Mouse (Mus musculus) spleen, postnatal 4 days (tissue): ENCODE measurements around the gene Tmem80.

Experiments
- DNase-seq, 2 experiments: peaks; one replicate each; pipeline ENCODE4 v3.0.0; 2022; ENCODE audit warnings: low spot score in 2 of 2

The Tmem80 gene

DNA sequence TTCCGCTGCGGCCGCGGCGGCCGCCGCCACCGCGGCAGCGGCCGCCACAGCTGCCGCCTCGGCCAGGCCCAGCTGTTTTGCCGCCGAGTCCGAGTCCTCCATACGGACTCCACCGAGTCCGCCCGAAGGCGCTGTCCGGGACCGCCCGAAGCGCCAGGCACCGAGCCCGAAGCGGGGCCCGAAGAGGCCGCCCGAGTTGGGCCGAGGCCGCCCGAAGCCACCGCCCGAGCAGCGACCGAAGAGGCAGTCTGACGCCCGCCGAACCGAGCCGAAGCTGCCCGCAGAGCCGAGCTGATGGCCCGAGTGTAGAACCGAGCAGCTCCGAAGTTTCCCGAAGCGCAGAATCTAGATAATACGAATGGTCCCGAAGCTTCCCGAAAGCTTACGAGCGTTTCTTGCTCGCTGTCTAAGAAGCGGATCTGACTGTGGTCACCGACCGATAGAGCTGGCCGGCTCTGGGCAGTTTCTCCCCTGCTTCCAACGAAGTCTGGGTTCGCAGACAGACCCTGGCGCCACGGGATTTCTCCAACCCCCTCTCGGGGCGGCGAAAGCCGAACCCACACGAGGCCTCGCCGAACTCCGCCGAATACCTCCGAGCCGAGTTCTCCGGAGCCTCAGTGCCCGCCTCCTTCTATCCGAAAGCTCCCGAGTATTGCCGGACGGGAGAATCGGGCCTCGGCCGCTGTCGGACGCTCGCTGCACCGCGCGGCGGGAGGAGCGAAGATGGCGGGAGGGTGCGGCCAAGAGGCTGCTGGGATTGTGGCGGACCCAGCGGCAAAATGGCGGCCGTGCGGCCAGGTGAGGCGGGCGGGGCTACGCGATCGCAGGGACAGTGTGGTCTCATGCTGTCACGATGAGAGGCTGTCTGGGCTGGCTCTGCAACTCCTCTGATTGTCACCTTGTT is at the start of gene Tmem80, which contains the start of gene Deaf1:
TSS of gene Tmem80 (plus strand) at position 271 of the 904 bp plus-strand sequence.
TSS of gene Deaf1 (minus strand) at position 222 of the 904 bp plus-strand sequence.
- peak; percentile 97 to 98 for DNase-seq

DNA sequence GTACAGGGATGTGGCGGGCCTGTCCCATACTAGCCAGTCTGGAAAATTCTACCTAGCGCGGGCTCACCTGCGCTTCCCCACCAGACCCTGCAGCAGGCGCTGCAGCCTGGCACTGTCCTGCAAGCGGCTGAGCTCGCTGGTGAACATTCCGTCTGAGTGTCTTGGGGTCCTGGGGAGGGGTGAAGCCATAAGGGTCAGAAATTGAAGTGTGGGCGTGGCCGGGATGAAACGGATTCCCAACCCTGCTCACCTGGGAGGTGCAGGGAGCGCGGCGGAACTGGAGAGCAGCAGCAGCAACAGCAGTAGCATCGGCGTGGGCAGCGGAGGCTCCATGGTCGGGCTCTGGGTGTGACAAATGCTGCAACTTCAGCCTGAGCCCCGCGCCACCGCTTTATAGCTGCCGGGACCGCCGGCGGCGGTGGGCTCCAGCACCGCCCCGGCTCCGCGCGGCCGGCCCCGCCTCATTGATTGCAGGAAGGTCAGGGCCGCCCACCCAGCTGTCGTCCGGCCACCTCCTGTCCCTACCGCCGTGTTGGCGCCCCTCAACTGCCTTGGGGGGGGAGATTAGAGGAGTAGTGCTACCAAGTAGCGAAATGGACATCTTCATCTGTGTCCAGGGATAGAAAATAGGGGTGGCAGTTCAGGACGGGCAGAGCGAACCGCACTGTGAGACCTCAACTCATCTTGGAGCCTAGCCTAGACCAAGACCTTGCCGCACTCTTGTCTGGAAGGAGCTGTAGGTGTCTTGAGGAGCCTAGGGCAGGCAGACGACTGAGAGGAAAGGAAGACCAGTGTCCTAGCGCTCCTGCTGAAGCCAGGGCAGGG is 48.6 kb upstream of the Tmem80 start, which contains the start of gene Sct:
TSS of gene Sct (minus strand) at position 368 of the 825 bp plus-strand sequence.
- DNase-seq: peak in 1 of 2 experiments; percentile 64

DNA sequence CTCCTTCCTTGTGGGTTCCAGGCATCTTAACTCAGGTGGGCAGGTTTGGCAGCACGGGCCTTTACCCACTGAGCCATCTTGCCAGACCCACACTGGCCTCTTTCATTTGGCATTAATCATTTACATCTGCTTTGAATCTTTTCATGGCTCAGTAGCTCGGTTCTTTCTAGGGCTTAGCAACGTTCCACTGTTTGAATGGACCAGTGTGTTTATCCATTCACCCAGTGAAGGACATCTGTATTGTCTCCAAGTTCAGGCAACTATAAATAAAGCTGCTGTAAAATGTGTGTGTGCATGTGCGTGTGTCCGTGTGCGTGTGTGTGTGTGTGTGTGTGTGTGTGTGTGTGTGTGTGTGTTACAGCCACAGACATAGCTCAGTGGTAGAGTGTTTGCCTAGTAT is 46.1 kb upstream of the Tmem80 start:
- no peak for DNase-seq

DNA sequence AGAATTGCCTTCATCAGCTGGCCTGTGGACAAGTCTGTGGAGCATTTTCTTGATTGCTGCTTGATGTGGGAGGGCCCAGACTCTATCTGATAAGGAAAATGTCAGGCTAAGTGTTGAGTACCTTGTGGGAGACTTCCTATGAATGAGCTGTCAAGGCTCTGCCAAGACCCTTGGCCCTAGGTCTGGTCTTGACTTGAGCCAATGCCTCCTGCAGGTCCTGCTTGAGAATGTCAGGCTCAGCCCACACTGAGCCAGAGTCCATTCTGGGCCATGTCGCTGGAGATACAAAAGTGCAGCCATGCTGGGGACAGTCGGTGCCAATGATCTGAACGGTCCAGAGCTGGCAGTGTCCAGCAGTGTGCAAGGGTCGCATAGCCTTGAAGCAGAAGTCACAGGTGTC is 44.8 kb upstream of the Tmem80 start:
- DNase-seq: no peak

DNA sequence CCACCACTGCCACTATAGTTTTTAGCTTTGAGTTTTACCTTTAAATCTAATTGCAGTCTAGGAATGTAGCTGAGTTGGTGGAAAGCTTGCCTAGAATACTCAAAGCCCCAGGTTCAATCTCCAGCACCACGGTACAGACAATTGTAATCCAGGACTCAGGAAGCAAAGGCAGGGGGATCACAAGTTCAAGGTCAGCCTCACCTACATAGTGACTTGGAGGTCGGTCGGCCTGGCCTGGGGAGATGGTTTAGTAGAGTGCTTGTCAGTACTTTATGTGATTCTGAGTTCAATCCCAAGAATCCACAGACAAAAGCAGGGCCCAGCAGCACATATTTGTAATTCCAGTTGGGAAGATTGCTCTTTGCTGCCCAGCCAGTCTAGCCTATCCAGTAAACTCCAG is 39.5 kb upstream of the Tmem80 start:
- no peak for DNase-seq

DNA sequence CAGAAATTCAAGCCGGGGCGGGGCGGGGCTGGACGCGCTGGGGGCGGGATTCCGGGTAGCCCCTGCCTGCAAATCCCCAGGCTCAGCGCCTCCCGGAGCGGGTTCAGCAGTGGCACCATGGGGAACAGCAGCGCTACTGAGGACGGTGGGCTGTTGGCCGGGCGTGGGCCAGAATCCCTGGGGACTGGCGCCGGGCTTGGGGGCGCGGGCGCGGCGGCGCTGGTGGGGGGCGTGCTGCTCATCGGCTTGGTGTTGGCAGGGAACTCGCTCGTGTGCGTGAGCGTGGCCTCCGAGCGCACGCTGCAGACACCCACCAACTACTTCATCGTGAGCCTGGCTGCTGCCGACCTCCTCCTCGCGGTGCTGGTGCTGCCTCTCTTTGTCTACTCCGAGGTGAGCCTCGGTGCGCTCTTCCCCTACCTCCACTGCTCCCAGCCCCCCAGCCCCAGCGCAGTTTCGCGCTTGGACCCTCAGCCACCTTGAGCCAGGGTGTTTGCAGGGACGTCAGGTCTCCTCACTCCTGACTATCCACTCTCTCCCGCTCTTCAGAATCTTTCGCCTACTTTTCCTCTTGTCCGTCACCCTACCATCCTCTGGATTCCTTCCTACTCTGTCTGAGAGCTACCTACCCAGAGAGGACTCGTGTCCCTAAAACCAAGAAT is 35.5 kb upstream of the Tmem80 start, which contains the start of gene Drd4:
TSS of gene Drd4 (plus strand) at position 86 of the 662 bp plus-strand sequence.
- DNase-seq: no peak

DNA sequence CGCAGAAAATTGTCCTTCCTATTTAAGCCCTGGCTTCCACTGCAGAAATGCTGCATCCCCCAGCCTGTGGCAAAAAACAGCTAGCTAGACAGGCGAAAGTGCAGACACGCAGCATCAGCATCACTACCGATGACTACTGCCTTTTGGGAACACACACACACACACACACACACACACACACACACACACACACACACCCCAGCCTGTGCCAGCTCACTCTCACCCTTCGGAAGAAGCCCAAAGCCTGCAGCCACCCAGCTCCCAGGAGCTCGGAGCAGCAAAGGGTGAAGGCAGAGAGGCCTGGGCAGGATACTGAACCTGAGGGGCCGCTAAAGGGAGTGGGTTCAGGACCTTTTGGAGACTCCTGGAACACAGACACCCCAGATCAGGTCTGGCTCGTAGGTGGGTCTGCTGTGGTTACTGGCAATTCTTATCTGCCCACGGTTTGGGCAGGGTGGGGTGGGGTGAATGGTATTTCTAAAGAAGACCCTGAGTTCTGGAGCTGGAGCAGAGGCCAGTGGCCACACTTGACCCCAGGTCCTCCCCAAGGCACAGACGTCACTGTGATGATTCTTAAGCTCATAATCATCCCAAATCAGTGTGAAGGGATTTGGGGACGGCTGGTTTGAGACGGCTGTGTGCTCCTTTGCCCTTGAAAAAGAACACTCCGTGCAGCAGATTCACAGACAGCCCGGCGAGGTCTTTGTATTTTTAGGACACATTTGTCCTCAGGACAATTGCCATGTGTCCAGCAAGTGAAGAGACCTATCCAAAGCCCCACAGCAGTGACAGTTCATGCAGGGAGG is 34.8 kb upstream of the Tmem80 start:
- no peak for DNase-seq

DNA sequence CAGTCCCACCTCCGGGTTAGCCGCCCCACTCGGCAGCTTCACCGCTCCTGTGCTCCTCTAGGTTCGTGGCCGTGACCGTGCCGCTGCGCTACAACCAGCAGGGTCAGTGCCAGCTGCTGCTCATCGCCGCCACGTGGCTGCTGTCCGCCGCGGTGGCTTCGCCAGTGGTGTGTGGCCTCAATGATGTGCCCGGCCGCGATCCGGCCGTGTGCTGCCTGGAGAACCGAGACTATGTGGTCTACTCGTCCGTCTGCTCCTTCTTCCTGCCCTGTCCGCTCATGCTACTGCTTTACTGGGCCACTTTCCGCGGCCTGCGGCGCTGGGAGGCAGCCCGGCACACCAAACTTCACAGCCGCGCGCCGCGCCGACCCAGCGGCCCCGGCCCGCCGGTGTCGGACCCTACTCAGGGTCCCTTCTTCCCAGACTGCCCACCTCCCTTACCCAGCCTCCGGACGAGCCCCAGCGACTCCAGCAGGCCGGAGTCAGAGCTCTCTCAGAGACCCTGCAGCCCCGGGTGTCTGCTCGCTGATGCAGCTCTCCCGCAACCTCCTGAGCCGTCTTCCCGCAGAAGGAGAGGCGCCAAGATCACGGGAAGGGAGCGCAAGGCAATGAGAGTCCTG is 33.6 kb upstream of the Tmem80 start:
- no peak for DNase-seq

DNA sequence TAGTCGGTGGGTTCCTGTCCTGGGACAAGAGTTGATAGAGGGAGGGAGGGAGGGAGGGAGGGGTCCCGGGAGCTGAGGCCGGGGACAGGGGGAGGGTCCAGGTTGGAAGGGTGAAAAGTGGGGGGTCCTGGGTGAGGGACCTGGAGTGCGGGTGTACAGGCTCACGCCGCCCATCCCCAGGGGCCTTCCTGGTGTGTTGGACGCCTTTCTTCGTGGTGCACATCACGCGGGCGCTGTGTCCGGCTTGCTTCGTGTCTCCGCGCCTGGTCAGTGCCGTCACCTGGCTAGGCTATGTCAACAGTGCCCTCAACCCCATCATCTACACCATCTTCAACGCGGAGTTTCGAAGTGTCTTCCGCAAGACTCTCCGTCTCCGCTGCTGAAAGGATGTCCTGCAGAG is 33.1 kb upstream of the Tmem80 start:
- DNase-seq: no peak

DNA sequence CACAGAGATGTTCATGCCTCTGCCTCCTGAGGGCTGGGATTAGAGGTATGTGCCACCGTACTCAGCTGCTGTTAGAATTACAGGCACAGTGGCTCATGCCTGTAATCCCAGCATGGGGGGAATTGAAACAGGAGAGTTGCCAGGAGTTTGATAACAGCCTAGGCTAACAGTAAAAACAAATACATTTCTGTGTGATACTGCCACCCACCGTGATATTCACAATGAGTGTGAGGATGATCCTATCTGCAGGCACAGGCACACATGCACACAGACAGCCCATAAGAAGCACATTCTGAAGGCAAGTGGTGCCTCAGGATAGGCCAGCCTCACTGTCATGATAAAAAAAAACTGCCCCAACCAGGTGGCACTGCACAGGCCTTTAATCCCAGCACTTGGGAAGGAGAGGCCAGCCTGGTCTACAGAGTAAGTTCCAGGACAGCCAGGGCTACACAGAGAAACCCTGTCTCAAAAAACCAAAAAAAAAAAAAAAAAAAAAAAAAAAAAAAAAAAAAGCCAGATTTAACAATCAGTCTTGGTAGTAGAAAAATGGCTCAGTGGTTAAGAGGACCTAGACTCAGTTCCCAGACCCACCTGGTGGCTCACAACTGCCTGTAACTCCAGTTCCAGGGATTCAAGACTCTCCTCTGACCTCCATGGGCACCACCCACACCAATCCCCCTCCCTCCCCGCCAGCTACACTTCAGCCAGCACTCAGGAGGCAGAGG is 29.5 kb upstream of the Tmem80 start:
- DNase-seq: no peak

DNA sequence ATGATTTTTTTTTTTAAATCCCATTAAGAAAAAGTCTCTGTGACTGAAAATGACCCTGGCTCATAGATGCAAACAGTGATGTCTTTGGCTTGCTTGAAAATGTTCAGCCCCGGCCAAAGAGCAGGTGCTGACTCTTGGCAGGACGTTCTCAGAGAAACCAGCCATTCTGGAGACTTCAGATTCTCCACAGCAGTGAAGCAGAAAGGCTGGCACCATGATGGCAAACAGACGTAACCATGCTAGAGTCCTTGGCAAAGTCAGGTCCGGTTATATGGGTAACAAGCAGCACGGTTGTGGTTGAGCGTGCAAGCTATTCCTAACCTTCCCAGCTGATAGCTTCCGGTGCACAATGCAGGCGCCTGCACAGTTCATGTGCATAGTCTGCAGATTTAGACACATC is 28.4 kb upstream of the Tmem80 start:
- no peak for DNase-seq

DNA sequence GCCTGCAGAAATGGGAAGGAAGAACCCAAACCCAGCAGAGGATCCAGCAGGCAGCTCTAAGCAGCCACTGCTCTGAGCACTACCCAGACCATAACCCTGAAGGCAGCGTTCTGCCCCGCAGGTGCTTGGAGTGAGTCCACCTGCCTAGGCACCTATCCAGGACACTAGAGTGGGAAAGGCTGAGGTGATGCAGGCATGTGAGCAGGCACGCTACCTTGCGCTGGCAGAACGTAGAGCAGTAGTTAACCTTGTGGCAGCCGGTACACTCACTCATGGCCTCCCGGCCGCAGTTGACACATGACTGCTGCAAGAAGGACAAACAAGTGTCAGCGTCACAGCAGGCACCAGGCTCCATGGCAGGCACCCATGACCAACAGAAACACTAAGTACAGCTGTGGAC is 26.2 kb upstream of the Tmem80 start:
- no peak for DNase-seq

DNA sequence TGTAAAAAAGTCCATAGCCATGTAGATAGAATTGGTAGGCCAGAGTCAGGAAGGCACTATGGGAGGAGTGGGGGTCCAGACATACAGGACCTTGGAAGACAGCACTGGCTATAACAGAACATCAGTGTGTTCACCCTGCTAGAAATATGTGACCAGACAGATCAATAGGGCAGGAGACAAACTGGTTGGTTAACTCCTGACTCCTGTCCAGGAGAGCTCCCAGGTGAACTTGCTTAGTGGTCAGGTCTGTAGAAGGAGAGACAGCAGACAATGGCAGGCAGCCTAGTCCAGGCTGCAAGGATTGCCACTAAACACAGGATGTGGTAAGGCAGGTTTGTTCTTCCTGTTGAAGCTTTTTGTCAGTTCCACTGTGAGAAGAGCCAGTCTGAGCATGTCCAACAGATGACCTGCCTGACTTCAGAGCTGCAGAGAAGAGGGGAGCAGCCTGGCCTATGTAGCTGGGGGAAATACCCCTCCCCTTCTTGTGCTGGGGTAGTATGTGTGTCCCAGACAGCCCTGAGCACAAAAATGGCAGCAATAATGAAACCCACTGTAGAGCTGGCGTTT is 24.8 kb upstream of the Tmem80 start:
- DNase-seq: no peak

DNA sequence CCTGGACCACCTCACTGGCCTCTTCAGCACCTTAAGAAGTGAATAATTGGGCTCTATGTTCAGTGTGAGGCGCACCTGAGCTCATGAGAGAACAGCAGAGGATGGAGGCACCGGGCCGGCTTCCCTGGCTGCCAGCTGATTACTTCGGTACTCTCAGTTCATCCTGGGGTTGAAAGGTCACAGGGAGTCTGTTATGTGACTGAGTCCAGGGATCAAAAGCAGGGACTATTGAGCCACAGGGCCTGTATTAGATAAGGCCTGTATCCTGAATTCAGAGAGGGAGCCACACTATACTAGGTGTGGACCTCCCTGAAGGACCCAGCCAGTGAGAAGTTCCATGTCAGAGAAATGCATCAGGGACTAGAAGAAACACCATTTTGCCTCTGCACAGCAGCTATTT is 23.0 kb upstream of the Tmem80 start:
- no peak for DNase-seq

DNA sequence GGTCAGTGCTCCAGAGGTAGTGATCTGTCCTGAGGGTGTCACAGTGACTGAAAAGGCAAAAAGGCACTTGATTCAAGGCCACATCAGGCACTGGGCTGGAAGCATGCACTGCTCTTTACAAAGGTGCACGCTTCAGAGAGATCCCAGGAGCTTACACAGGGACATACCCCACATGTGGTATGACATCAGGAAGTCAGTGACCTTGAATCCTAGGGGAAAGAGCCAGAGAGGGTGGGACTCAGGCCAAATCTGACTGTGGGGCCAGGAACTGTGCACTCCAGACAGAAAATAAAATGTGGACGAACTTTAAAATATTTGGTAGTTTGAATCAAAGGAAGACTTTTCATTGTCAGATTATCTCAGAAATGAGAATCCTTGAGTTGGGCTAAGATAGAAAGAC is 13.1 kb upstream of the Tmem80 start:
- no peak for DNase-seq

DNA sequence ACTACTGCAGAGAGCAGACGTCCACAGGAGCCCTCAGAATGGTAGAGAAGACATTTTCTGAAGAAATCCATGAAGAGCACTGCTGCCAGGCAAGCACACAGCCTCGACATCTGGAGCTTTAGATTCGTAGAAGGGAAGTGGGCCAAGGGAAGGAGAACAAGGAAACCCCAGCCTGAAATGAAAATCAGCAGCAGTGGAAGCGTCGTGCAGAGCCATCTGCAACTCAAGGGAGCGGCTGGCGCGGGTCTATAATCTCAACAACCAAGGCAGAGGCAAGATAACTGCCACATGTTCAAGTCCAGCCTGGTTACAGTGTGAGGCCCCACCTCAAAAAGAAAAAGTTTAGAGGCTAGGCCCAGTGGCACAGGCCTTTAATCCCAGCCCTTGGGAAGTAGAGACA is 12.5 kb upstream of the Tmem80 start:
- no peak for DNase-seq

DNA sequence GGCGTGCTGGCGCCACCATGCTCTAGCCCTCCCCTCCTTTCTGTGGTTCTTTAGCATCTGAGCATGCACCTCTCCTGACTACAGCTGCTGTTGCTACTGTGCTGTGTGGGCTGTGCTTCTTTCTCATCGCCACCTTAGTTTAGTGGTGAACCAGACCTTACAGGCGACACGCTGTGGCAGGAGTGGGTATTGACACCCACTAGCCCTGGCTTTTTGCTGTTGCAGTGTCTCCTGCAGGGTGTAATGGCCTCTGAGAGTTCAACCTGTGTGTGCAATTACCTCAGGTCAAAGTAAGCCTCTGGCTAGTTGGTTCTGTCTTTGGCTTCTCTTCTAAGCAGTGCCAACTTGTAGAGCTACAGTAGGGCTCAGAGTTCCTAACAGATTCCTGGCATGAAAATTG is 11.6 kb upstream of the Tmem80 start:
- DNase-seq: peak in 1 of 2 experiments; percentile 59

DNA sequence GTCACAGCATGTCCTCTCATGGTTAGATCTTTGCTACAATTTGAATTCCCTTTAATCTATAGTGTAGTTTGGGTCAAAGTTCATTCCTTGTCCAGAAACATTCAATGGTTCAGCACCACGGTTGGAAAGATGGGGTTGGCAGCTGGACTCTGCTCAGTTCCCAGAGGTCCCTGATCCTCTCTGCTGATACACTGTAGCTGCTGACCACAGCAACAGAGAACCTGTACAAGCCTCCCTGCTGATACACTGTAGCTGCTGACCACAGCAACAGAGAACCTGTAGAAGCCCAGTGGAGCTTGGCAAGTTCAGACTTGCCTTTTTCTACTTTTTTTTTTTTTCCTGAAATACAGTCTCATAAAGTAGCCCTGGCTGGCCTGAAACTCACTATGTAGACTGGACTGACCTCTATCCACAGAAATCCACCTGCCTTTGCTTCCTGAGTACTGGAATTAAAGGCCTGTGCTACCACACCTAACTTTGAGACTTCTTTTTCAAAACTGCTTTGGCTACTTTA is 9.9 kb upstream of the Tmem80 start:
- no peak for DNase-seq

DNA sequence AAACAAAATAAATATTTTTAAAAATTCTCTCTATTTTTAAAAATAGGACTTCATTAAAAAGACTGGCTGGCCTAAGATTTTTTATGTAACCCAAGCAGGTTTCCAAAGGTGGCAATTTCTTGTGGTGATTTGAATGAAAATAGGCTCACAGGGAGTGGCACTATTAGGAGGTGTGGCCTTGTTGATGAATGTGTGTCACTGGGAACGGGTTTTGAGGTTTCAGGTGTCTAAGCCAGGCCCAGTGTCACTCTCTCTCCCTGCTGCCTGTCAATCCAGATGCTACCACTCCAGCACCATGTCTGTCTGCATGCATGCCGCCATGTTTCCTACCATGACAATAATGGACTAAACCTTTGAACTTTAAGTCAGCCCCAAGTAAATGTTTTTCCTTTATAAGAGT is 8.1 kb upstream of the Tmem80 start:
- no peak for DNase-seq
